Mouse (Mus musculus): ENCODE results near the gene Npcd. TPM values are rescaled to one million over a fixed set of nuclear protein-coding genes. Genes with fewer than 3 reads are reported as not detected.

The Npcd gene
- total RNA-seq, 2 experiments from 2014 or later, result not detected

GRCm38 (mm10) chr15:79749162-79749561 is 84.9 kb downstream of the Npcd start:
- ATAC-seq (replicated peaks; ENCODE audit: poor library complexity, severe bottlenecking), result peak; percentile 48

- peak; percentile 28 for ATAC-seq (replicated peaks; ENCODE audit: poor library complexity, severe bottlenecking)
Observed at GRCm38 (mm10) chr15:79747998-79748397, 86.0 kb downstream of the Npcd start.

- ATAC-seq (replicated peaks; ENCODE audit: poor library complexity, severe bottlenecking), result no peak
Observed at GRCm38 (mm10) chr15:79745883-79746282, 88.2 kb downstream of the Npcd start.

DNA sequence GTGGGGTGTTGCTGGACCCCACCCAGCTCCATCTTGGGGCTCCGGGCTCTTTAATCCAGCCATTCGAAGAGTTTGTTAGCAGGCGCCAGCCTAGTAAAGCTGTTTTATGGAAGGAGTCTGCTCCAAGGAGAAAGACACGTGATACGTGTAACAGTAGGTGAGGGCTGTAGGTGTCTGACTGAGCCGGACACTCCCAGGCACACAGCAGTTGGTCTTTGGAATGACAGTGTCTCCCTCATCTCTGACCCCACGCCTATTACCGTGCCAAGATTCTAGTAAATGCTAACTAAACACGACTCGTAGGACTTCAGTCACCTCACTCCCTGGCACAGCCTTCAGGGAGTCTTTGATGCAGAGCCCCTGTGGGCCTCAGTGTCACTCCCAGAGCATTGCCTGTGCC is 88.7 kb downstream of the Npcd start:
- no peak for ATAC-seq (replicated peaks; ENCODE audit: poor library complexity, severe bottlenecking)

DNA sequence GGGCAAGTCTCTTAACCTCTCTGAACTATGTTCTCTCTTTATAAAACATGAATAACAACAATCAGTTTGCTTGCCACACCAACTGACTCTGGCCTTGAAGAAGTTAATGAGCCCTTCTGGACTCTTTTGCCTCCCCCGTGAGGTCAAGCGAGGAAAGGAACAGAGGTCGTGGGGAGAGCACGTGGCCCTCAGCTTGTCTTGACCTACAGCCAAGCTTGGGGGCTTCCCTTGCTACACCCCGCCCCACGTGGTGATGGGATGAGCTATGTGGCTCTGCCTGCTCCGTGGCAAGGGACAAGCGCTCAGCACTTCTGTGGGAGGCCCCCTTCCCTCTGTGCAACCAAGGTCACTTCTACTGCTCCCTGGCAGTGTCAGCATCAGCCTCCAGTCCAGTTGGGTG is 89.3 kb downstream of the Npcd start:
- no peak for ATAC-seq (replicated peaks; ENCODE audit: poor library complexity, severe bottlenecking)

DNA sequence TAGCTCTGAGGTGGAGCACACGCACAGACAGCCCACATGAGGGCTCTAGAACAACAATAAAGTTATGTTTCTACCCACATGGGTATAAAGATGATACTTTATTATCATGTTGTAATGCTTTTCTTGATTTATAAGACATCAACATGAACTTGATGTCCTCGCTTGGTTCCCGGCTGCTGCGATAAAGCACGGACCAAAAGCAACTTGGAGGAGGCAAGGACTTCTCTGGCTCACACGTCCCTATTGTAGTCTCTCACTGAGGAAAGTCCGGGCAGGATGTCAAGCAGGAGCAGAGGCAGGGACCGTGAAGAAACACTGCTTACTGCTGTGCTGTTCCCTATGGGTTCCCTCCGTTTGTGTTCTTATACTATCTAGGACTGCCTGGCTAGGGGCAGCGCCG is 90.0 kb downstream of the Npcd start:
- ATAC-seq (replicated peaks; ENCODE audit: poor library complexity, severe bottlenecking), result no peak

GRCm38 (mm10) chr15:79742706-79743023 is 91.4 kb downstream of the Npcd start:
- no peak for ATAC-seq (replicated peaks; ENCODE audit: poor library complexity, severe bottlenecking)

- ATAC-seq (replicated peaks; ENCODE audit: poor library complexity, severe bottlenecking), result peak; percentile 52
Observed at GRCm38 (mm10) chr15:79741921-79742705, 91.9 kb downstream of the Npcd start, which contains the start of gene Sun2. Sun2 (minus strand) TSS chr15:79742536.

DNA sequence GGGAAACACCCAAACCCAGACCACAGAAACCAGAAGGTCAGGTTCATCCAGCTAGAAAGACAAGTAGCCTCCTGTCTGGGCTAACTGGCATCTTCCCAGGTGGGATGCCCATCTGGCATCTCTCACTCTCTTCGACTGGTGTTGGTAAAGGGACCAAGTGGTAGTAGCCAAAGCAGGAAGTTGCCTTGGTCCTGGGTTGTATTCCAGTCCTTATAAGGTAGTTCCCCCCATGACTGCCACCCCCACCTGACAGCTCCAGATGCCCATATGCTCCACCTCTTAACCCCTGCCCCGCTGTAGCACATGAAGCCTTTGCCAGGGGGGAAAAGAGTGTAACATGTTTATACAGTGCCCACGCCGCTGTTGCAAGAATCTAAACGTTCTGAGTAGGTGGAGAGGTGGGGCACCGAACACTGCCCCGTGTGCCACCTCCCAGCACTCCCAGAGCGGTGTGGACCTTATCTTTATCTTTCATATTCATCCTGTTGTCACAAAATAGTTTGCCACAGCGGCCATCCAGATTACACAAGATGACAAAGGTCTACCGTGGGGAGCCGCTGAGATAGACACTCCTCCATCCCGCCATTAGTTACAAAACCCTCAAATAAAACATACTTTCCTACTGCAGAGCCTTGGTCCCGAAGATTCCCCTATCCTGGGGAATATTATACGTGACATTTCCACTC is 92.7 kb downstream of the Npcd start:
- peak; percentile 58 for ATAC-seq (replicated peaks; ENCODE audit: poor library complexity, severe bottlenecking)

GRCm38 (mm10) chr15:79740739-79741138 is 93.3 kb downstream of the Npcd start:
- ATAC-seq (replicated peaks; ENCODE audit: poor library complexity, severe bottlenecking), result peak; percentile 37

Other genes starting within 250 kb of the Npcd start
- 2.1 and 5.4 TPM in 2 replicates for gene Dmc1, start 229.1 kb downstream of the Npcd start, total RNA-seq (2014; fragmentation: Nextera tagmentation)
- 4.8 and 4.9 TPM in 2 replicates for gene Dmc1, start 229.1 kb downstream of the Npcd start, total RNA-seq (2017)
- gene Fam227a, start 175.3 kb downstream of the Npcd start, total RNA-seq (2014; fragmentation: Nextera tagmentation), result 0.85 and 6.5 TPM in 2 replicates
- gene Fam227a, start 175.3 kb downstream of the Npcd start, total RNA-seq (2017), result 1.8 and 2.3 TPM in 2 replicates
- gene Cby1, start 175.0 kb downstream of the Npcd start, total RNA-seq (2014; fragmentation: Nextera tagmentation), result 17.9 and 35.2 TPM in 2 replicates
- gene Cby1, start 175.0 kb downstream of the Npcd start, total RNA-seq (2017), result 32.0 and 45.5 TPM in 2 replicates
- gene Tomm22, start 163.4 kb downstream of the Npcd start, total RNA-seq (2014; fragmentation: Nextera tagmentation), result 146 and 147 TPM in 2 replicates
- 88.0 and 117 TPM in 2 replicates for gene Tomm22, start 163.4 kb downstream of the Npcd start, total RNA-seq (2017)
- gene Josd1, start 146.3 kb downstream of the Npcd start, total RNA-seq (2014; fragmentation: Nextera tagmentation), result 22.7 and 24.9 TPM in 2 replicates
- gene Josd1, start 146.3 kb downstream of the Npcd start, total RNA-seq (2017), result 19.2 and 23.6 TPM in 2 replicates
- 45.8 and 52.4 TPM in 2 replicates for gene Gtpbp1, start 143.4 kb downstream of the Npcd start, total RNA-seq (2014; fragmentation: Nextera tagmentation)
- gene Gtpbp1, start 143.4 kb downstream of the Npcd start, total RNA-seq (2017), result 47.0 and 59.9 TPM in 2 replicates
- gene Sun2, start 91.7 kb downstream of the Npcd start, total RNA-seq (2014; fragmentation: Nextera tagmentation), result 120 and 133 TPM in 2 replicates
- gene Sun2, start 91.7 kb downstream of the Npcd start, total RNA-seq (2017), result 227 and 268 TPM in 2 replicates
- 9.5 and 27.7 TPM in 2 replicates for gene Dnal4, start 56.4 kb downstream of the Npcd start, total RNA-seq (2014; fragmentation: Nextera tagmentation)
- gene Dnal4, start 56.4 kb downstream of the Npcd start, total RNA-seq (2017), result 11.6 and 13.5 TPM in 2 replicates
- gene Nptxr, start 29.5 kb downstream of the Npcd start, total RNA-seq (2014; fragmentation: Nextera tagmentation), result 0.52 and 0.85 TPM in 2 replicates
- 0.04 and 0.31 TPM in 2 replicates for gene Nptxr, start 29.5 kb downstream of the Npcd start, total RNA-seq (2017)
- 10.6 and 13.5 TPM in 2 replicates for gene Cbx6, start 451 bp upstream of the Npcd start, total RNA-seq (2014; fragmentation: Nextera tagmentation)
- 10.8 and 11.6 TPM in 2 replicates for gene Cbx6, start 451 bp upstream of the Npcd start, total RNA-seq (2017)
- 213 and 215 TPM in 2 replicates for gene Apobec3, start 57.4 kb upstream of the Npcd start, total RNA-seq (2014; fragmentation: Nextera tagmentation)
- 159 and 162 TPM in 2 replicates for gene Apobec3, start 57.4 kb upstream of the Npcd start, total RNA-seq (2017)
- 3.4 and 3.7 TPM in 2 replicates for gene Cbx7, start 136.9 kb upstream of the Npcd start, total RNA-seq (2014; fragmentation: Nextera tagmentation)
- gene Cbx7, start 136.9 kb upstream of the Npcd start, total RNA-seq (2017), result 0.26 and 1.7 TPM in 2 replicates
- 0.30 TPM in 1 of 2 replicates, not detected in the other for gene Pdgfb, start 180.7 kb upstream of the Npcd start, total RNA-seq (2014; fragmentation: Nextera tagmentation)
- 0.13 and 0.26 TPM in 2 replicates for gene Pdgfb, start 180.7 kb upstream of the Npcd start, total RNA-seq (2017)